Mouse (Mus musculus) small intestine, adult 2 months (tissue): Measurements from ENCODE around the gene St5. TPM values are rescaled to one million over a fixed set of nuclear protein-coding genes. Genes with fewer than 3 reads are reported as not detected.

Source experiments
- H3K27ac ChIP-seq: fragments of 200-500 bp; 2 replicates; pipeline ENCODE4 v1.5.1; 2012; ENCODE audit warnings: low read depth, low read length, control low read depth, inconsistent platforms; ENCODE audit not compliant: insufficient read depth
- H3K27me3 ChIP-seq: fragments of 200-500 bp; 2 replicates; pipeline ENCODE4 v1.6.1; 2012; ENCODE audit warnings: mild to moderate bottlenecking, moderate library complexity, low read length, inconsistent platforms; ENCODE audit not compliant: control insufficient read depth, insufficient read depth
- H3K36me3 ChIP-seq: fragments of 200-500 bp; 2 replicates; pipeline ENCODE4 v1.6.1; 2012; ENCODE audit warnings: mild to moderate bottlenecking, low read length, control low read depth, inconsistent platforms; ENCODE audit not compliant: control insufficient read depth, insufficient read depth
- H3K4me1 ChIP-seq: fragments of 200-500 bp; 2 replicates; pipeline ENCODE4 v1.6.1; 2012; ENCODE audit warnings: low read length, inconsistent platforms, mixed read lengths; ENCODE audit not compliant: control insufficient read depth, insufficient read depth, insufficient read length
- H3K4me3 ChIP-seq: fragments of 200-500 bp; 2 replicates; pipeline ENCODE4 v1.5.1; 2012; ENCODE audit warnings: low read depth, mild to moderate bottlenecking, control low read depth, inconsistent platforms, low read length, moderate library complexity
- CTCF ChIP-seq: fragments of 200-500 bp; IDR thresholded peaks from 2 replicates; pipeline ENCODE4 v1.5.1; 2012; ENCODE audit warnings: low read depth, mild to moderate bottlenecking, control low read depth, inconsistent platforms, low read length, moderate library complexity, mixed read lengths; ENCODE audit not compliant: insufficient replicate concordance, insufficient read length; ENCODE audit errors: extremely low read depth
- POLR2A ChIP-seq: fragments of 200-500 bp; IDR thresholded peaks from 2 replicates; pipeline ENCODE4 v1.6.1; 2012; ENCODE audit warnings: low read depth, mild to moderate bottlenecking, control low read depth, inconsistent platforms, low read length, moderate library complexity
- WGBS: fragments of 180-500 bp; shearing (Covaris S2); methylation state at CpG from one replicate; pipeline ENCODE4 v1.1.7; 2018; 5-methylcytosine and 5-hydroxymethylcytosine counted together
- polyA plus RNA-seq: library from polyadenylated mRNA; depleted of rRNA; stranded (reverse); fragments of >200 nt; gene quantifications from 2 replicates; pipeline ENCODE4 v1.2.3, GENCODE M21; 2012

St5 gene
- polyA plus RNA-seq, 1 experiment: 37.7 TPM

DNA sequence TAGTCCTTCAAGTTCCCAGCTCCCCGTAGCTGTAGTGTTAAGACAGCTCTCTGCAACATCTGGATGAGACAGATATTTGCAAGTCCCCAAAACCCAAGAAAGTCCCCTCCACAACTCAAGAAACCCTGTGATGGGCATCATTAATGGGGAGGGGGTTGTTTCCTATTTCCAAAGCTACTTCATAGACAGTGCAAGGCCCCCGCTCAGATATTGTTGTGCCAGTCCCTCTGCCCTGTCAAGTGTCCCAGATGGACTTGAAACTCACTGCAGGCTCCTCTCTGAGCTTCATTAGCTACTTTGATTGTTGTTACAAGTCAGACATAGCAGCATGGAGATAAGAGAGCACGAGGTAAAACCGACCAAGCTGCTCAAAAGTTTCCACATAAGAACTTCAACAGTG is 87.8 kb downstream of the St5 start:
- Histone ChIP-seq H3K4me1 (peaks cover 18% of the 10 kb centered on the region; the same call in 1 of the 2 replicates), H3K36me3 (no peaks in the 10 kb centered on the region), H3K4me3 (peak overlapping the region; percentile 43), H3K27ac (peak overlapping the region; percentile 77), H3K27me3 (no peaks in the 10 kb centered on the region)
- TF ChIP-seq CTCF: no peak
- no peak for TF ChIP-seq POLR2A
- WGBS: 8% methylated on average over 4 of the region's 4 CpGs

GRCm38 (mm10) chr7:109614939-109615338 is 88.5 kb downstream of the St5 start:
- H3K36me3 ChIP-seq: no peaks in the 10 kb centered on the region
- TF ChIP-seq POLR2A (no peak), CTCF (no peak)
- peak overlapping the region; percentile 77 for H3K27ac ChIP-seq
- H3K4me1 ChIP-seq: peaks cover 18% of the 10 kb centered on the region; the same call in 1 of the 2 replicates
- WGBS: 11% methylated on average over 4 of the region's 4 CpGs
- peak overlapping the region; percentile 31; the same call in 1 of the 2 replicates for H3K4me3 ChIP-seq
- H3K27me3 ChIP-seq: no peaks in the 10 kb centered on the region

- no peaks in the 10 kb centered on the region for H3K27me3 ChIP-seq
- peak overlapping the region; percentile 42; the same call in 1 of the 2 replicates for H3K4me3 ChIP-seq
- 19% methylated on average over 5 of the region's 5 CpGs for WGBS
- peaks cover 18% of the 10 kb centered on the region; the same call in 1 of the 2 replicates for H3K4me1 ChIP-seq
- H3K36me3 ChIP-seq: no peaks in the 10 kb centered on the region
- H3K27ac ChIP-seq: peak overlapping the region; percentile 83
- TF ChIP-seq CTCF (no peak), POLR2A (no peak)
Measured at GRCm38 (mm10) chr7:109613531-109614021, 89.8 kb downstream of the St5 start.

DNA sequence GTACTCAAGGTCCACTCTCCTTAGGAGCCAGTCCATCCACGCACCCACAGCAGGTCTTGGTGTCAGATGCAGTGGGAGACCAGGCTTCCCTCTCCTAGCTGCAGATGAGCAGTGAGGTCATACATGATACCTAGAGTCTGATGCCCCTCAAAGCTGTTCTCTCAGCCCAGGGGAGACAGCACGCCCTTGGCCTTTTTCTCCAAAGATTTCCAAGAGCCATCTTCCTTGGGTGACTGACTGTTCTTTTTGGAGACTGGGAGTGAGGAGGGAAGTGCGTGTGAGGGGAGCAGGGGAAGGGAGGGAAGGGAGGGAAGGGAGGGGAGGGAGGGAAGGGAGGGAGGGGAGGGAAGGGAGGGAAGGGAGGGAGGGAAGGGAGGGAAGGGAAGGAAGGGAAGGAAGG is 90.4 kb downstream of the St5 start:
- H3K4me3 ChIP-seq: no peak overlapping the region
- WGBS: 84% methylated on average over 3 of the region's 3 CpGs

DNA sequence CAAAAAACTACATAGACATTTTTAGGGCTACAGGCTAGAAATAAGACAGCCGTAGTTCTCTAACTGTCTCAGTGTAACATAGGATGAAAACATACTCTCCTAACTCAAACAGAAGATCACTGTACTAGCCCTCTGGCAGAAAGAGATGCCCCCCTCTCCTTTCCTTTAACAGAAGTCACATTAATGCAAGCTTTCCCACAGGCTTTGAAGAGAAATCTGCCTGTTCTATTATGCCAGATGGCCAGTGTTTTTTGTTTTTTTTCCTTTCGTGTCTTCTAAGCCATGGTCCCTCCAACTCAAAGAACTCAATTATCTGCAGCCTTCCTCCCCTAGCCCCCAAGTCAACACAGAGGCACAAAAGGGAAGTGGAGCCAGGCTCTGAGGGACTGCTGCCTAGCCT is 90.9 kb downstream of the St5 start:
- H3K27me3 ChIP-seq: no peaks in the 10 kb centered on the region
- no peaks in the 10 kb centered on the region for H3K36me3 ChIP-seq
- no peak overlapping the region for H3K4me3 ChIP-seq
- H3K4me1 ChIP-seq: peaks cover 21% of the 10 kb centered on the region; the same call in 1 of the 2 replicates
- H3K27ac ChIP-seq: 0 out of 2 replicates have a peak overlapping the region, but pooled peaks have one; percentile 31
- 81% methylated on average over 2 of the region's 2 CpGs for WGBS
- TF ChIP-seq CTCF: no peak

More for the DNA sequence above, 90.4 kb downstream of the St5 start:
- TF ChIP-seq POLR2A (no peak), CTCF (no peak)
- Histone ChIP-seq H3K27ac (peak overlapping the region; percentile 31; the same call in 1 of the 2 replicates), H3K4me1 (peaks cover 20% of the 10 kb centered on the region; the same call in 1 of the 2 replicates), H3K36me3 (no peaks in the 10 kb centered on the region), H3K27me3 (no peaks in the 10 kb centered on the region)

DNA sequence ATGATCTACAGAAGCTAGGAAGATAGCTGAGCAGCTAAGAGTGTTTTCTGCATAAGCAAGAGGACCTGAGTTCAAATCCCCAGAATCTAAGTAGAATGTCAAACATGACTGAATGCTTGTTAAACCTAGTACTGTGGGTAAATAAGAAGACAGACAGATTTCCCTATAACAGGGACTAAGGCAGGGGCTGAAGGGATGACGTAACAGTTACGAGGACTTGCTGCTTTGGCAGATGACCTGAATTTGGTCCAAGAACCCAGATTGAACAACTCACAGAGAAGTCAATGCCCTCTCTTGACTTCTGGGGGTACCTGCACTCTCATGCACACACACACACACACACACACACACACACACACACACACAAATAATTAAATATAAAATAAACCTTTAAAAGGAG is 93.1 kb downstream of the St5 start:
- Histone ChIP-seq H3K36me3 (no peaks in the 10 kb centered on the region), H3K4me1 (peaks cover 19% of the 10 kb centered on the region; the same call in 1 of the 2 replicates), H3K27ac (no peak overlapping the region), H3K4me3 (no peak overlapping the region), H3K27me3 (no peaks in the 10 kb centered on the region)
- TF ChIP-seq CTCF: no peak
- no peak for TF ChIP-seq POLR2A
- 86% methylated on average over 2 of the region's 2 CpGs for WGBS

- H3K4me3 ChIP-seq: no peak overlapping the region
- TF ChIP-seq CTCF: no peak
- no peak for TF ChIP-seq POLR2A
- H3K4me1 ChIP-seq: peaks cover 16% of the 10 kb centered on the region; the same call in 1 of the 2 replicates
- no peaks in the 10 kb centered on the region for H3K27me3 ChIP-seq
- 76% methylated on average over 6 of the region's 6 CpGs for WGBS
- H3K36me3 ChIP-seq: no peaks in the 10 kb centered on the region
- no peak overlapping the region for H3K27ac ChIP-seq
Measured at GRCm38 (mm10) chr7:109609565-109610345, 93.7 kb downstream of the St5 start.
